Mouse (Mus musculus) embryo, embryonic 10.5 days (tissue): ENCODE measurements at regions not wholly inside any gene's neighbourhood (a gene's known extent, or its start where the extent isn't known, plus 50 kb on each side); places are given as distances from the start of the nearest gene placed in this dataset.

Source experiments
- DNase-seq: peaks from one replicate; pipeline ENCODE4 v3.0.0-alpha.2; 2015; ENCODE audit warnings: low spot score

DNA sequence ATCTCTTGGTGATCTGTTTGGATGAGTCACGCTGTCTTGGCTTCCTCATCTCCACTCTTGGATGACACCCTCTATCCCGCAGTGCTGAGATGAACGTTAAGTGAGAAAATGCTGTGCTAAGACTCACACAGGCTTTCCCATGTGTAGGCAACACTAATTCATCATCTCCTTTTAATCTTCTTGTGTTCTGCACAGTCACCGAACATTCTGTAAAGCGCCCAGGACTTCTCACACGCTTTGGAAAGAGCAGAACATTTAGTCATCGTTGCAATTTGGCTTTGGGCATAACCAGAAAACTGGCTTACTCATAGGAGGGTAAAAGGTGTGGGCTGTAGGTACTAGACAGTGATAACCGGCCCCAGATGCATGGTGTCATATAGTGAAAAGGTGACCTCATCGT lies 94.9 kb downstream of the Plppr4 start:
- DNase-seq = no peak

DNA sequence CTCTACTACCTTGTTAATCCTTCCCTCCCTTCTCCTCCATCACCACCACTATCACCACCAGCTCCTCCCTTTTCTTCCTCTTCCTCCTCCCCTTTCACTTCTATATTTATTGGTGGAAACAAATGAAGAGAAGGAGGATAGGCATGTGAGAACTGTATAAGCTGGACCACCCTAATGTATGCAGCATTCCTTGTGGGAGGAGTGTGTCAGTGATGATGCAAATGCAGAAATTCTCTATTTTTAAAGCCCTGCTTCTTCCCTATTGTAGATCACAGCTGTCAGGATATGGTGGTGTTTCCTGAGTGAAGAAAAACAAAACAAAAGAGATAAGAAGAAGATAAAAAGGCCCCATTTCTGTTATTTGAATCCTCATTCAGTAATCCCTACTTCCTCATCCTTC lies 112.8 kb downstream of the Plppr4 start:
- no peak for DNase-seq

DNA sequence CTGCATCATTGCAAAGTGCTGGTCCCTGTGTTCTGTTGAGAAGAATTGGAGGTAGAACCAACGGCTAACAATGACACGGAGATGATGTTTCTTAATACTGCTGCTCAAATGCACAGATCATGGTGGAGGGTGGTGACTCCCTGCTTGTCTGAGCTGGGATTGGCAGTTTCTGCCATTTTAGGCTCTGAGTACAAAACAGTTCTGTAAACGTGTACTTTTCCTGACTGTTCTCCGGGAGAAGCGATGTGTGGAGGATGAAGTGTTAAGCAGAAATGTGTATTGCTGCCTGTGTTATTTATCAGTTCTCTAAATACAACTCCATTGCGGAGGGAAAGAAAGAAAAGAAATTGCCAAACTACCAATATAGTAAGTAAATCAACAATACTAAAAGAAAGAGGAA lies 118.9 kb downstream of the Plppr4 start:
- DNase-seq = no peak

DNA sequence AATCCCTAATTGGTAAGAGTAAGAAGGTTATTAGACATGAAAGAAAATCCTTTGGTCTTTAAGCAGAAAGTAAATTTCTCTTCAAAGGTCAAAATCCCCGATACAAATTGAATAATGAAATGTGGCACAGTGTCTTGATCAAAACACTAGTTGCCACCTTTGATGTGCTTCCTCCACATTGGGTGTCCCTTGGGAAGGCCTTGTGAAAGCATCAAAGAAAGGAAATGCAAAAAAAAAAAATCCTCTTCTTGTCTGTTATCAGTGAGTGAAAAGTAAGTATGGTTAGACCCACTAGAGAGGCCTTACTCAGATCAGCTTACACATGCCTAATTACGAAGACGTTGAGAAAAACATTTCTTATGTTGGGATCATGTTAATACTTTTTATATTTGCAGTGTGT lies 134.1 kb downstream of the Plppr4 start:
- no peak for DNase-seq

DNA sequence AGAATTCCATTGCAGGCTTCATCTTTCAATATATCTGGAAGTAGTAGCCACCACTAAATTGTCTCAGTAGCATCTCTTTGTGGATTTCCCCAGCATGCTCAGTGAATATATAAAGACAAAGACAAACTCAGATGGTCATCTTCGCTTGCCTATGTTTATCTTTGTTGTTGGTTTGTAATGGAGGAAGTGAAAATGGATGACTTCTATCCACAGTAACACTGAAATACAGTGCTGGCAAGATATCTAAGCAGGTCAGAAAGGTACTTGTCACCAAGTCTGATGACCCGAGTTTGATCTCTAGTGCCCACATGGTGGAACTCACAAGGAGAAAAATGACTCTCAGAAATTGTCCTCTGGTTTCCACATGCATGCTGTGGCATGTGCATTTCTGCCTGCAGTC lies 135.6 kb downstream of the Plppr4 start:
- DNase-seq = no peak

DNA sequence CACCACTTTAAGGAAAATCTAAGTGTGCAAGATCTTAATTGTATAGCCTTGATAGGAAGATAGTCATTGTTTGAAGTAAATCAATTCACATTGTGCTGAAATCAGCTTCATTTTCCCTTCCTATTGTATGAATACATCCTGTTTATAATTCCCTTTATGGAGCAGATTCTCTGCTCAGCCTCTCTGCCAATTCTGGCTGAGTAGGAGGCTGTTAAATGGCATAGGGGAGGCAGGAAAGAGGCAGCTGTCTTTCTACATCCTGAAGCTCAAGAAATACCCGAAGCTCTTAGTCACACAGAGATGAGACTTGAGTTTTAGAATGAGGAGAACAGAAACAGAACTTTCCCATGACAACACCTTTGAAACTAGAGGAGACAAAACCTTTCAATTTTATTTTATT lies 142.7 kb downstream of the Plppr4 start:
- no peak for DNase-seq

DNA sequence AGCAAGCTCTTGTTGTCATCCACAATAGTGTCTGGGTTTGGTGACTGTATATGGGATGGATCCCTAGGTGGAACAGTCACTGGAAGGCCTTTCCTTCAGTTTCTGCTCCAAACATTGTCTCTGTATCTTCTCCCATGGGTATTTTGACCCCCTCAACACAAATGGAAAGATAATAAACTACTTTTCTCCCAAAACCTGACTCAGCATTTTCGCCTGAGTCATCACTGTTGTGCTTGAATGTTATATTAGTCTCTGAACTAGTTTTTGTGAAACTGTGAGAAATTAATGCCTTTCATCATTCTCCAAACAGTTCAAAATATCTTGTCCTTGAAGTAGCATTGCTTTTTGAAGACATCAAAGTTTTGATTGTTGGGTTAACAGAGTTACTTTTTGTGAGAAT lies 168.8 kb downstream of the Plppr4 start:
- DNase-seq = no peak

DNA sequence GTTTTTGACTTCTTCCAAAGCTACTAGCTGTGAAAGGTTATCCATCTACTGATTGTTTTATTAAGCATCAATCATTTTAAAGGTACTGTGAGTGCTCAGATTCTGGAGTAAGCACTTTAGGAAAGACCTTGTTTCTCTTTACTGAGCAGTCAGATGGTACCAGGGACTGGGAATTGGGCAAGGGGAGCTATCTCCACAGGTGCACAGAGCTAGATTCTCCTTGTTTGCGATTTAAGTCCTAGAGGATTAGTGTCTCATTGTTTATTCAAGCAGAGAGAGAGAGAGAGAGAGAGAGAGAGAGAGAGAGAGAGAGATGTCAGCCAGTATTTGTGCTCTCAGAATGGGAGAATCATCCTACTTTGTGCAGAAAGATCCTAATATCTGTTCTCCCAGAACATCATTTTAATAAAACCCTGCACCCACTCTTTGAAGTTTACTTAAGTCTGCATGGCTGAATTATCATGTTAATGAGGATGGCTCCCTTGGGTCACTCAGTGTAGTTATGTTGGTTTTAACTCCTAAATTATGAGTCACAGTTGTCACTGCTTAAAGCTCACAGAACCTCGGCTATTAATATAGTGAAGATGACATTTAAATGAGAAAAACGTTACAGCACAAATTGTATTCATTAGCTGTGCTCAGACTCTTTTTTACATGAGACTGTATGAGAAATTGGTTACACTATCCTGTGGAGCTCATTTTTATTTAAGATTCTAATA lies 171.7 kb downstream of the Plppr4 start:
- DNase-seq = no peak

DNA sequence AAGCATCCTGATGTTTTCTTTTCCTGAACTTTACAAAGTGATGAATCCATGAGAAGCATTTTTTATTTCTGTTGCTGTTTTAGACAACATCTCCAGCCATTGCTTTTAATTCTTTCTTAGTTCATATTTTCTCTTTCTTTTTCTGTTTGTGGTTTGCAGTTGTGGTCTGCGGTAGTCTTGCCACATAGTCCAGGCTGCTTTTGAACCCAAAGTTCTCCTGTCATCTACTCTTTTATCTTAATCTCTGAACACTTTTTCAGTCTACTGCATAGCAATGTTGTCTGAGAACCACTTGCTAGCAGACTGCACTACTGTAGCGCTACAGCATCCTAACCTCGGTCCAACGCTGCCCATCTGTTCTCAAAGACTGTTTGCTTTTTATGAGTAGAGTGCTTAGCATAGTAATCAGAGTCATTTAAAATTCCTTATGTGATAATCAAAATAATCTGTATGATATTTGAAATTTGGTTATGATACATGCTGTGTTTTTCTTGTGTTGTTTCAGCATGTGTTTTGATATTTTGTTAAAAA lies 177.0 kb downstream of the Plppr4 start:
- DNase-seq = no peak

DNA sequence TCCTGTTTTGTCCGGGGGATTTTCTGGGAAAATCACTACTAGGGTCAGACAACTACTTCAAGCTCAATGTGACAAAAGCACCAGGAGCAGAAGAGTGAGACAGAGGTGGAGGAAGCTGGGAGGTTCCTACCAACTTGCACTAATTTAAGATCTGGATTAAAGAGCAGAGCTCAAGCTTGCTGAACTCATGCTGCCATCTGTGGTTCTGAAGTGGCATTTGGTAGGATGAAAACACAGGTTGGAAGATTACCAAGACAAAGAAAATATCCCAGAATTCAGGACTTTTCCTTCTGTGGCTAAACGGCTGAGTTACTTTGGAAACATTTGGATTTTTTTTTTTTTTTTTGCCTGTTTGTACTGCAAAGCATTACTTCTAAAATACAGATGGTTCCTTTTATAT lies 190.9 kb downstream of the Plppr4 start:
- DNase-seq = no peak

DNA sequence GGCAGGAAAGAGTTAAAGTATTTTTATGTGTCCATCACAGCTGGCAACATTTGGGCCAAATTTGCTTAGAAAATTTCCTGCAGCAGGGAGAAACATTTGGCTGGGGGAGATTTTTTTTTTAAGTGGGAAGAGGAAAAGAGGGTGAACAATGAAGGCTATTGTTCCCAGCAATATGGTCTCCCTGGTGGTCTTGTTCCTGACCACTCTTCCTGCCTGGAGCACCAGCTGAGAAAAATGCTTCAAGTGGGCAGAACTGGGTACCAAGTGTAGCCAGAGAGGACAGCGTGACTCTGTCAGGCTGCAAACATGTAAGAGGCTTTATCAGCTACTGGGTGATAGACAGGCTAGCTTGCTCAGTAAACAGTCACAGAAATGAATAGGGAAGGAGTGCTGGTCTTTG lies 194.3 kb upstream of the Palmd start:
- peak; percentile 22 for DNase-seq

DNA sequence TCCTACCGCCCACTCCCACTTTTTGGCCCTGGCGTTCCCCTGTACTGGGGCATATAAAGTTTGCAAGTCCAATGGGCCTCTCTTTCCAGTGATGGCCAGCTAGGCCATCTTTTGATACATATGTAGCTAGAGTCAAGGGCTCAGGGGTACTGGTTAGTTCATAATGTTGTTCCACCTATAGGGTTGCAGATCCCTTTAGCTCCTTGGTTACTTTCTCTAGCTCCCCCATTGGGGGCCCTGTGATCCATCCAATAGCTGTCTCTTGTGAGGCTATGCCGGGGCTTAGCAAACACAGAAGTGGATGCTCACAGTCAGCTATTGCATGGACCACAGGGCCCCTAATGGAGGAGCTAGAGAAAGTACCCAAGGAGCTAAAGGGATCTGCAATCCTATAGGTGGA lies 191.9 kb upstream of the Palmd start:
- peak; percentile 7 for DNase-seq

DNA sequence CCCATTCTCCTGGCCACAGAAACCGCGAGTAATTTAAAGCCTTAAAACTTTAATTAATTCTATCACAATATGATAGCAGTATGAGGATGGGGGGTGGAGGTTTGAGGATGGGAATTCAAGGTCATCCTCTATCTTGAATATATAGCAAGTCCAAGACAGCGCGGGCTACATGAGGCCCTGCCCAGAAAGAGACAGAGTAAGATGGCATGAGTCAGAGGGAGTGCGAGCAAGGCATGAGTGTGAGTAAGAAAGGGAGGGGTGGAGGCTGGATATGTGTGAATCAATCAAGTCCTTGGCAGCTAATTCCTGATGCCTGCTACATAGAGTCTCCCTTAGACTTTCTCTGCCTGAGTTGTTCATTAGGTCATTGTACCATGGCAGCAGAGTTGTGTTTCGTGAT lies 186.5 kb upstream of the Palmd start:
- DNase-seq = no peak

DNA sequence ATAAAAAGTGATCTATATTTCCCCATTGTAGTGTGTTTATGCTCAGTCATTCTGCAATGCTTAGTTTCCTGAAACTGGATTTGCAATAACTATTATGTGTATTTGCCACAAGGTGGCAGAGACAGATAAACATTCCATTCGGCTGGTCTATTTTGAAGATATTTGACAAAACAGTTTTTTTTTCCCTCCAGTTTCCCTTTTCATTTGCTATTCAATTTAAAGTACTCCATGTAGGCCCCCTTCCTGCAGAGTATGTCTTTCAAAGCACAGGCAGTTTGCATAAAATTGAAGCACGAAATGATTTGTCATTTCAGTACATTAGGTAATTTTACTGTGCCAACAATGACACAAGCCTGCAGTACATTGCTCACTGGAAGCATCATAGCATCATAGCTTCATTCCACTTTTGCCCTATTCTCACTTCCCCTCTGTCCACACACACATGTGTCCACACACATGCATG lies 184.3 kb upstream of the Palmd start:
- peak; percentile 5 for DNase-seq

DNA sequence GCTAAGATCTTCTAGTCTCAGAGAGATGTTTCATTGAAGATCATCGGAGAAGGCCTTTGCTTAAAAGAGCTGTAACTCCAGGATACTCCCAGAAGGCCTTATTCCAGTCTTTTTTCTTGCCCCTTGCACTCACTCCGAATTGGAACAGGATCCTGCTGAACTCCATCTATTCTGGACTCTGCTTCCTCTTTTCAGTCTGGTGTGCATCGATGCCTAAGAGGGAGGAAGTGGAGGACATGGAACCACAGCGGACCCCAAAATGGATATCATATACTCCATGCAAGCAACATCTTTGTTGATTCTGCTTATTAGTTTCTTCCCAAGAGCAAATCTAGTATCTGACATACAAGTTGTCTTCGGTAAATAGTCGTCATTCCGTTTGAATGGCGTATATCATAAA lies 183.6 kb upstream of the Palmd start:
- no peak for DNase-seq

DNA sequence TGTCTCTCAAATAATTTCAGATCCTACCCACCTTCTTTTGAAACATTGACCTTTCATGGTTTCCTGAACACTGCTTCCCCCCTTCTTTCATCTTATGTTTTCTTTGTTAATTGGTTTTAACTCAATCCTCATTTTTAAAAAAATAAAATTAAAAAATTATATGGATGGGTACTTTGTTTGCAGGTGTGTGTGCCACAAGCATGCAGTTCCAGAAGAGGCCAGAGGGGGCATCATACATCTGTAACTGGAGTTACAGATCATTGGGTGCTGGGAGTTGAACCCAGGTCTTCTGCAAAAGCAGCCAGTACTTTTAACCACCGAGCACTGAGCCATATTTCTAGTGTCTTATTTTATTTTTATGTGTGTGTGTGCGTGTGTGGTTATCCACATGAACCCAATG lies 178.6 kb upstream of the Palmd start:
- no peak for DNase-seq

DNA sequence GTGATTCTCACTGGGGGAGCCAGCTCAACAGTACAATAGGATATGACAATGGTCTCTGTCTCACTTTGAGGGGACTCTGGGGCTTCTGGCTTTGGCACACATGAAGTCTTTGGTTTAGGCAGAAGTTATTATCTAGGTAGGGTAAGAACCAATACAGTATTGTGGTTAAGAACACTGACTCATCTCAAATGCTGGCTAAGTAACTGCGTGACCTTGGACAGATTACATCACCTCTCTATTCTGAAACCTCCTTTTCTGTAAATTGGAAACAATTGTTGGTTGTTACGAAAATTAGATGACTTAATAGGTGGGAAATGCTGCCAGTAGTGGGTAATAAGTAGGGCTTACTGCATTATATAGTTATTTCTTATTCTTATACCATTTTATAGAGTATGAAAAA lies 171.0 kb upstream of the Palmd start:
- no peak for DNase-seq

DNA sequence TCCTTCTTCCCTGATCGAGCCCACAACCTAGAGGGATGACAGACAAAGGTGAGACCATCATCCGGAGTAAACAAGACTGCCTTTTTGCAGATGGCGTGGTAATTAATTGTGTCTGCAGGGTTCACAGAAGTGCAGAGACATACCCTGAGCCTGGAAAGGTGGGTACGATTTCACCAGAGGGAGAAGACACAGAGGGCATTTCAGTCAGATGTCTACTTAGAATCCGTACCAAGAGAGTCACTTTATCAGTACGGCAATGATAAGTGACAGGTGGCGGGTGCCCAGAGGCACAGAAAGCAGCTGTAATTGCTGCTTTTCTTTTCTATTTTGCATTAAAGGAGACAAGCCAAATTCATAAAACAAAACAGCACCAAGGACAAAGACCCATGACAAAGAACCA lies 169.9 kb upstream of the Palmd start:
- DNase-seq = no peak

DNA sequence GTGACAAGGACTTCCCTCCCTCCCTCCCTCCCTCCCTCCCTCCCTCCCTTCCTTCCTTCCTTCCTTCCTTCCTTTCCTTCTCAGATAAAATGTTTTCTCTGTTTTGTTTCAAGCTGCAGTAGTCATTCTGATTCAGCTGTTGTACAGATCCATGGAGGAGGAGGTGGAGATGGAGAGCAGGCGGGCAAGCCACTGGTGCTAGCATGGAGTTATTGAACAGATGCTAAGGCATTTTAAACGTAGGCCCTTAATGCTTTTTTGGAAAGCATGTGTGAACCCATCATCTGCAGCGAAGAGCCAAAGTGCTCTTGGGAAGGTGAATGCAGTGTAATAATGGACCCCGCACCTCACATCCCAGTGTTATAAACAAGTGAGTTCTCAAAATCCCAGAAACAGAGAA lies 164.1 kb upstream of the Palmd start:
- DNase-seq = no peak

DNA sequence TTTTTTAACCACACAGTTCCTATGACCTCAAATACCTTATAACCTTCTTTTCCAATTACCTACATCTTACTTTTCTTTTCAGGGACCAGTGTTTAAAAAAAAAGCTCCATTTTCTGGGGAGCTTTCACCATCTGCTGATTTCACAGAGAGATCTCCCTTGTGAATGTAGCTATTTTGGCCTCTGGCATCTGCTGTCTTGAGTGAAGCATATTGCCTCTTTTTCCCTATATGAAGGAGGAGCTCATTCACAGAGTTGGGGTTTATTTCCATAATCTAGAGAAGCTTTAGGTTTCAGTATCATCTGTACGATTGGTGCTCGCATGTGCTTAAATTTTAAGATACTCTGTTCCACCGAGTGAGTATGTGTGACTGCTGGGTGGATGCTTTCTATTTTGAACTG lies 153.4 kb upstream of the Palmd start:
- no peak for DNase-seq

DNA sequence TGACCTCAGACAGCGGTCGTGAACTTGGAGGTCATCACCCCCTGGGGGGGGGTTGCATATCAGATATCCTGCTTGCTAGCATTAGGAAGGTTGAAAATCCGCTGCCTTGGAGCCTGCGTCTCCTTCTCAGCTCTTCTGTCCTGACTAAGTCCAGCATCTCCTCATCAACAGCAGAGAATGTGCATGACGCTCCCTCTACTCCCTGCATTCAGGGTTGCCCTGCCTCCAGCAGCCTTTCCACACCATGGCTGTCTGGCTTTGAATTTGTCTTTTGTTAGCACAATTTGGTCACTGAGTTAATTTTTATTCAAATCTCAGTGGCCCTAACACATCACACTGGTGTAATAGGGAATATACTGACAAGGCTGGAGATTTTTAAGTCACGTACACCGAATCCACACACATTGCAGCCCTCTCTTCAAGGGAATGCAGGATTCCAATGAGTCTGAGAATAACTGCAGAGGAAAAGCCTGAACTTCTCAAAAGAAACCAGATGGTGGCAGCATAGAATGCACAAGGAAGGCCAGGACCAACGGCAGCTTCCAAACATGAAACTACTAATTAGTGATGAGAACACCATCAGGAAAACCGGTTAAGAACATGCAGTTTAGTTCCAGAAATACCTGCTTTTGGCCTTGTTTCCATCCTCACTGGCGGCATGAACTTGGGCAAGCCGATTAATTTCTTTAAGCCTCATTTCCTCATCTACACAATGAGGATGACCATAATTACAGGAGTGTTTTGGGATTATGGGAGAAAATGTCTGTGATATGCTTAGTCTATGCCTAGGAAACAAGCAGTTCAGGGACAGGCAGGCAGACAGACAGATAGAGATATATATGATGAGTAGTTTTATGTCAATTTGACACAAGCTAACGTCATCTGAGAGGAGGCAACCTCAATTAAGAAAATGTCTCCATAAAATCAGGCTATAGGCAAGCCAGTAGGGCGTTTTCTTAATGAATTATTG lies 151.6 kb upstream of the Palmd start:
- peak; percentile 81 for DNase-seq

DNA sequence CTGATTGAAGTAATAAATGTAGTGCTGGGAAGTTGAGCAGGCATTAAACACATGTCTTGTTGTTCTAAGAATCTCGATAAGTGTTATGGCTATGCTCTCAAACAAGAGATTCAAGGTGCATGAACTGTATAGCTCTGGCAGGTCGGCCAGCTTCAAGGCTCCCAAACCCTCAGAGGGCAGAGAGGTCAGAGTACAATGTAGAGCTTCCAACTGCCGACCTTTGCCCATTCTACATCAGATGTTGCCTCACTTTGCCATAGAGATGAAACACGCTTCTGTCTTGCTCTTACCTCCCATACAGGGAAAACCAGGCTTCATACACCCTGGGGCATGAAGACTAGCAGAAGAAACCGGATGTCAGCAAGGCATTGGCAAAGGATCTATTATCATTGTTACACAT lies 150.8 kb upstream of the Palmd start:
- DNase-seq = no peak

DNA sequence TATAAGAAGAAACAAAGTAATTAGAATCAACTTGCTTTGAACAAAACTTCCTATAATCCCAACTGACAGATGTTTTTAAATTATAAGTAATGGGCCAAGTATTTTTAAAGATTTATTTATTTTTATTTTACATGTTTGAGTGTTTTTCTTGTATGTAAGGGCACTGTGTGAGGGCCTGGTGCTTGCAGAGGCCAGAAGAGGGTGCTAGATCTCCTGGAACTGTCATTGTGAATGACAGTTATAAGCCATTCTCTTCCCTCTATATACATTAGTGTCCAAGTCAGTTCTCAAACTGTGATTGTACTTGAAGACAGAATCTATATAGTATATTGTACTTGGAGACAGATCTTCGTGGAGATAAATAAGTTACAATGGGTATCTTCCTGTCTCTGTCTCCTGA lies 149.1 kb upstream of the Palmd start:
- no peak for DNase-seq
